Mouse (Mus musculus): Measurements from ENCODE around the gene Mdga1.

DNA sequence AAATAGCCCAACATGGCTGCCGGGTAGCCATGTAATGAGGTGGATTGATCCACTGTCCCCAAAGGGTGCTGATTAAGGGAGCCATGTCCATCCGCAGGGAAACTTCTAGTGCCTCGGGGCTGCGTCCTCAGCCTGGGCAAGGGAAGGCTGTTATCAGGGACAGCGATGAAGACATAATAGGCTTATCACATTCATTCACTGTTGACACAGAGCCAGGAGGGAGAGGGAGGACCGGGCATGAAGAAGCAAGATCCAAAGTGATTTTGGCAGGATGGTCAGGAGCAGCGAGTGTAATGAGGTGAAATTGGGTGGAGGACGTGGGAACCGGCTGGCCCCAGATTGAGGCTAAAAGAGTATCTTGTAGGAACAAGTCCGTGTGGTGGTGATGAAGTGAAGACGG, 25.5 kb downstream of the Mdga1 start:
- TF ChIP-seq GATA1 (IDR thresholded peaks at IDR 0.05; ENCODE audit: low read length) (no peak), TAL1 (IDR thresholded peaks at IDR 0.05; ENCODE audit: low read length) (no peak)

Measured in erythroblast, embryonic 14.5 days (primary cell).